Mouse (Mus musculus) 3T3-L1 (cell line): ENCODE data around the gene Mapre3.

Source experiments
- DNase-seq: peaks from one replicate; pipeline ENCODE4 v3.0.0-alpha.2; 2015; ENCODE audit warnings: low read depth, low spot score

Mapre3 gene

DNA sequence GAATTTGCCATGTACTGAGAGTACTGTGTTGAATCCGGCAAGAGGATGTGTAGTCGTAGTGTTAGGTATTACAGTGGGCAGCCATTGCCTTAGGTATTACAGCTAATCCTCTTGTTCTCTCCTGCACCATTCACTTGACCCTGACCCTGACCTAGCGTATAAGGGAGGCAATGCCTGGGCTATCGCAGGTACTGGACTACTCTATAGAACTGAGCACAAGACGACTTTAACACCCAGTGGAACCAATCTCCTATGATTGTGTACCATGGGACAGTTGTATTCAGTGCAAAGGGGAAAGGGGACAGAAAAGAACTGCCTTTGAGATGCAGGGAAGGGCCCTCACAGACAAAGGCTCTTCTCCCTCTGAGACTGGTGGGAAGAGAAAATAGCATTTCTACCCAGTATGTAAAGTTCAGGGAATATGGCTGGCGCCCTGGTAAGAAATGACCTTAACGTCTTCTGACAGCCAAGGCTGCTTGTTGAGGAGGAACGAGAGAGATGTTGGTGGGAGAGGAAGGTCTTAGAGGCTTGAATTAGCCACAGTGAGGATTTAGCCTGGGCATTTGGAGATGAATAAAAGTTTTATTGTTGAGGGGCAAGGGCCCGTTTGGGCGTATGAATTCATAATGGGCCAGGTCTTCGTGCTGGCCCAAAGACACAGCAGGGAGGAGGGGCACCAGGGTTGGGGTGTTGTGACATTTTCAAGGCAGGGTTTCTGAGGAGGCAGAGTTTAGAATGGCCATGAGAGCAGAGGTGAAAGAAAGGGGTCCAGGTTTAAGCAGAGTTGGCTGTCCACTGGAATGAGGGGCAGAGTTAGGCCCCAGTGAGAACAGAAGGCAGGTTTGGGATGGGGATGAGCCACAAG is 9.9 kb downstream of the Mapre3 start:
- DNase-seq: no peak

DNA sequence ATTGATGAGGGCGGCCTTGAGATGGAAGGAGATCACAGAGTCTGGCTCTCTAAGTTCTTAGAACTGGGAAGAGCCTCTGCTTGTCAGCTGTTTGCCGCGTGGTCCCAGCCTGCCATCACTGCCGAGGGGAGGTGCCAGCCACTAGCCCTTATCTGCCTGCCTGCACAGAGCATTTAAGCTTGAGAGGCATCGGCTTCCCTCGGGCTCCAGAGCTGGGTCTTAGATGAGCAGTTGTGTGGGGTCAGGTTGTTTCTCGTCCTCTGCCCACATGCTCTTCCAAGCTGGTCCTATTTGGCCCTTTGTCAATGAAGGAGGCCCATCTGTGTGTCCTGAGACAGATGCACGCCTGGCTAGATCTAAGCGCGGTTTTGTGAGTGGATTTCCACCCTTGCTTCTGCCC is 10.7 kb downstream of the Mapre3 start:
- no peak for DNase-seq

DNA sequence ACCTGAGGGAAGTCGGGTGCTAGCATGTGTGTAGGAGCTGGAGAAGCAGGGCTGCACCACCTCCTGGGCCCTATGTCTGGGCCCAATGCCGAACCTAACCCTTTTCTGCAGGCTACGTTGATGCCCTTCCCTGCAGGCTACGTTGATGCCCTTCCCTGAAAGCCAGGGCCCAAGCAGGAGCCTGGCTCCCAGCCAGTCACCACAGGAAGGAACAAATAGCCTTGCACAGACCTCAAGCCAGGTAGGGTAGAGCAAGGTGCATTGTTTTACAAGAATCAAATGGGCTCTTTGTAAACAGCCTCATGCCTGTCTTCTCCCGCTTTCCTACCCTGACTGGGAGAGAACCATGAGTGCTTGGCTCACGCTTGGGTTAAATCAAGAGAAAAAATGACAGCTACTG is 11.4 kb downstream of the Mapre3 start:
- no peak for DNase-seq

DNA sequence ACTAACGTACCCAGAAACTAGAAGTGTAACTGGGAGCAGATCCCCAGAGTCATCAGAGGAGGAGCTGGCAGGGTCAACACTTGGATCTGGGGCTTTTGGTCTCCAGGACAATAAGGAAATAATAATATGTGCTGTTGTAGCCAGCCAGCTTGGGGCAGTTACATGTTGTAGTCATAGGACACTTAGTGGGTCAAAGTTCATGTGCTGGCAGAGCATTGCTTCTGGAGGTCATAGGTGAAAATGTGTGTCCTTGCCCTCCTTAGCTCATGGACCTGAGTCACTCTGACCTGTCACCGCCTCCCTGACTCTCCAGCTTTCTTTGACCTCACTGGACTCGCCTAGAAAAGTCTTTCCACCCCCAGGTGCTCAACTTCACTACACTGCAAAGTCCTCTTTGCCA is 19.0 kb downstream of the Mapre3 start:
- peak; percentile 32 for DNase-seq

DNA sequence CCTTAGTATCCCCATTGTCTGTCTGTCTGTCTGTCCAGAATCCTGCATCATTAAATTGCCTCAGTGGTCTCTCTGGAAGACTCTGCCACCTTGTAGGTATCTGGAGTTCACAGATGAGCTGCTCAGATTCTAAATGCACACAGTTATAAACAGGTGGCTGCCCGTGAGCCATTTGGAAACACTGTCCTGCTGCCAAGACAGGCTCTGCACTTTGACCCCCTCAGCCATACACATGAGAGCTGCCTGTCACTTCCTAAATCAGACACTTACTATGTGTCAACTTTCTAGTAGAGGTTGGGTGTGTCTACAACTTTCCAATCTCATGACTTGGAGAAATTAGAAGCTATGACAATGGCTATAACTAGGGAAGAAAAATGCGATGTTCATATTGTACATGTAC is 25.3 kb downstream of the Mapre3 start:
- no peak for DNase-seq

DNA sequence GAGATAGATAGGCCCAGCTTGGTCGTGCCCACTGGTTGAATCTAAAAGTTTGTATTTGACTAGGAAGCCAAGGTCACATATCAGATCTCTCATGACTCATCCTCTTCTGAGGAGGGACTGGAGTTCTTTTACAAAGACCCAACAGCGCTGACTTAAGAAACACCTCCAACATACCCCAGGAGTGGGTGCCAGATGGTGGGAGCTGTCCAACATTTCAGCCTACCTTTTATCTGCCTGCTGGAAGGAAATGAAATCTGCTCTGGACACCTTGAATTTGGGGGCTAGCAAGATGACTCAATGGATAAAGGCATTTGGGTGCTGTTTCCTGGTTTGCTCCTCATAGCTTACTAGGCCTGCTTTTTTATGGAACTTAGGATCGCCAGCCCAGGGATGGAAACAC is 27.5 kb downstream of the Mapre3 start:
- DNase-seq: peak; percentile 27

DNA sequence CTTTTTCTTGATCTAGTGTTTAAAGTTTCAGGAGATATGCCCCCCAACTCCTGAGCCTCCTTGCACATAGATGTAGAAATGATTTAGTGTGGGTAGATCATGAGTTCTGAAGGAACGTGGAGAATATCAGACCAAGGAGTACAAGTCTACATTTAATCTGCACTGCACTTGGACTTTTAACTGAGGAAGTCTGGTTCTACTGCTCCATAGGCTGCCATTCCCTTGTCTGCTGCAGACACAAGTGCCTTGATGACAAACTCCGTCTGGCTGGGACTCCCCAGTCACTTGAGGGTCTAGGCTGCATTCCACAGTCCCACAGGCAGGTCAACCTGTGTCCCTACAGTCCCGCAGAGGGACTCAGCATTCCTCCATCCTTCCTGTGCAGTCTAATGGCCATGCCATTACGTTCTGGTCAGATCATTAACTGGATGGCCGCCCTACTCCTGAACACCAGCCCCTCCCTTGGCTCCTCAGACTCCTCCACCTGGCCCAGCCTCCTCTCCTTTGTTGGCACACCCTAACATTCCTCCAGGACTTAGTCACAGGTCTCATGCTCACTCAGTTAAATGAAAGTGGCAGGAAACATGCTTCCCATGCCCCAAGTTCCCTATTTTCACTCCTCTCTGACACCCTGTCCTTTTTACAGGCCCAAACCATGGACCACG is 35.6 kb downstream of the Mapre3 start:
- DNase-seq: peak; percentile 93

DNA sequence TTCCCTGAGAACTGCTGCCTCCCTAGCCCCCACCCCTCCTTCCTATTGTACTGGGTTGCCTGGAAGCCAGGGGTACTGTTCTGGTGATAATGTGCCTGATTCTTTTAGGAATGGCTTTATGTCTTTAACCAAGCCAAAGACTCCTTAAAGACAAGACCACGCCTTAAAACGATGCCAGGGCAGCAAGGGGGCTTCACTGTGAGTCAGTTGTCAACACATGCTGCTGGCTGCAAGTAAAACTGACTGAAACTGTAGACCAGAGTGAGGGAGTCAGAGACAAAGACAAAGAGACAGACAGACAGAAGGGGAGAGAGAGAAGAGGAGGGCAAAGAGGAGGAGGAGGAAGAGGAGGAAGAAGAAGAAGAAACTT is 36.1 kb downstream of the Mapre3 start:
- peak; percentile 72 for DNase-seq

DNA sequence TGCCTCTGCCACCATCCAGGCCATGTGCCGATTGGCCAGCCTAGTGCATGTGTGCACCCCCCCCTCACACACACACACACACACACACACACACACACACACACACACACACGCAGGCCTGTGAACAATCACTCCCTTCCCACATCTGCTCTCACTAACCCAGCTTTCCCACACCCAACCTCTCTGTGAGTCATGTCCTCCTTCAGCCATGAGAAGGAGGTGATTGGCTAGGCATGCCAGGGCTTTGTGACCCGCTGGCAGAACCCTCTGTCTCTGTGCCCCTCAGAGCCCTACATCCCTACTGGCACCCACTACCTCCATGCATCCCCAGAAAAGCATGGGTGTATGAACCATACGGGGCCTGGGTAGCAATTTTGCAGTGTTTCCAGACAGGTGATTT is 39.1 kb downstream of the Mapre3 start:
- peak; percentile 72 for DNase-seq

DNA sequence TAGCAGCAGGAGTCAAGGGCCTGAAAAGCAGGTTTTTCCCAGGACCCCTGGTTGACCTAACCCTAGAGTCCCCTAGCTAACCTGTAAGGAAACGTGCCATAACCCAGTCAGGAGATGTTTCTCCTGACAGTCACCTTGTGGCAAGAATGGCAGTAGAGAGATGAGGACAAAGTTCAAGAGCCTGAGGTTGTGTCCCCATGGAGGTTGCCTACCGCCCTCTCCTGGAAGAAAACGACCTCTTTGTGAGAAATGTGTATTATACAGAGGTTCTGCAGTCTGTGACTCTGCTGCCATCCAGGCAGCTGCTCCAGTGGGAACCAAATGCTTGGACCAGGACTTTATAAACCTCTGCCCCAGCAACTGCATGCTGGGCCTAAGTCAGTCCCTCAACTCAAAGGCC is 41.2 kb downstream of the Mapre3 start:
- peak; percentile 16 for DNase-seq

DNA sequence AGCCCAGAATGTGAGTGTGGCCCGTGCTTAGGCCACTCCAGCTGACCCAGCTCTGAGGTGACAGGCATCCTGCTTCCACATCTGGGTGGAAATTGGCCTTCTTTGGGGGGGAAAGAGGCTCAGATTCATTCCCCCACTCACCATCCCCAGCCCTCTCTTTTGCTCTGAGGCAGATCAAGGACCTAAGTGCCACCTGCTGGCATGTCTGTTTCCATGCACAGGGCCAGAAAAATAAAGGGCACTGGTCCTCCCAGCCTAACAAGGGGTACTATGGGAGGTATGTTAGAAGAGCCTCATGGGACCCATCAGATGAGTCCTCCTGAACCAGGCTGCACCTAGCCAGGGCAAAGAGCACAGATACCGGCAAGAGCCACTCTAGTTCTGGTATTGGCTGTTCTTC is 41.7 kb downstream of the Mapre3 start:
- DNase-seq: no peak

DNA sequence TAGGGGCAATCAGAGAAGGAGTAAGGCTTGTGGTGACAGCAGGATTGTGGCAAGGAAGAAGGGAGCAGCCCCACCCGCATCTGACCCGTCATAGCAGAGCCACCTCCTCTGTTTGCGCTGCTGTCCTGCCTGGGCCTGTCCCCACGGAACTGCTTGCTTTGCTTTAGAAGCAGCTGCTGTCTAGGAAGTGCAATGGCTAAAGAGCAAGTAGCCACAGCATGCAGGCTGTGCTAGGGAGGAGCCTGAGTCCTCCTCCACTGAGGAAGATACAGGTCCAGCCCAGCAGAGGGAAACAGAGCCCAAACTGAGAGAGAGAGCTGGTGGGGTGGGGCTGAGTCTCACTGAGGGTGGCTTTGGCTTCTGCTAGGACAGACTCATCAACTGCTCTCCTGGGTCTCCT is 49.4 kb downstream of the Mapre3 start:
- peak; percentile 12 for DNase-seq

DNA sequence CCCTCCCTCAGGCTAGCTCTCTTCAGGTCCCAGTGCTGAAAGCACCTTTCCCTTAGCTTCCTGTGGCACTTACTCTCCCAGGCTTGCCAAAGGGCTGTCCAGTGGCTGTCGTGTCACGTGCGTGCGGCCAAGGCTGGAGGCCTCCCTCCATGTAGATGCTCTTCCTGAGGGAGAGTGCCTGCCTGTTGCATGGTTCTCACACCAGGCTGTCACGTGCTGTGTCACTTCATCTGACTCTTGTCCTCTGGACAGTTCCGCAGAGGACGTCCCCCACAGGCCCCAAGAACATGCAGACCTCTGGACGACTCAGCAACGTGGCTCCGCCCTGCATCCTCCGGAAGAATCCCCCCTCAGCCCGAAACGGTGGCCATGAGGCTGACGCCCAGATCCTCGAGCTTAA is 49.9 kb downstream of the Mapre3 start:
- DNase-seq: no peak

DNA sequence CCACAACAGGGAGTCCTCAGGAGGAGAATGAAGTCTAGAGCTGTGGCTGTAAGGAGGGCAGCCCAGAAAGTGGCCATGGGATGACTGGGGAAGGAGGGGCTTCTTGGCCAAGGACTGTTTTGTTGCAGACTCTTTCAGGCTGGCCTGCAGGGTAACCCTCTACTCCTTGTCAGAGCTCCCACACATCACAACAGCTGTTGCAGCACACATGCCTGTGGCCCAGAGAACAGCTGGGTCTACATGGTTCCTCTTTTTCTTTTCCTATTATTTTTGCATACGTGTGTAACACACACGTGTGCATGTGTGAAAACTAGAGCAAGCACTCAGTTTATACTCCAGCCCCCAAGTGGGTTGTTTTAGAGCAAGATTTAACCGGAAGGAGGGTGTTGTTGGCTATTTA is 52.4 kb downstream of the Mapre3 start:
- DNase-seq: no peak

DNA sequence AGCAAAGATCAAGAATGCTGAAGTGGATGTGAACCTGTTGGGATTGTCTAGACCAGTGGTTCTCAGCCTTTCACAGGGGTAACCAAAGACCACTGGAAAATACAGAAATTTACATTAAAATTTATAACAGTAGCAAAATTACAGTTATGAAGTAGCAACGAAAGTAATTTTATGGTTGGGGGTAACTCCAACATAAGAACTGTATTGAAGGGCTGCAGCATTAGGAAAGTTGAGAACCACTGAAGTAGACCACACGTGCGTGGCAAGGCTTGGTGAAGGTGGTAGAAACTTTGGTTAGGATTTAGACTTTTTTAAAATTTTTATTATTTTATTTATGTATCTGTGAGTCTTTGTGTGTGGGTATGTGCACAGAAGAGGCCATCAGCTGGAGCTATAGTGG is 53.3 kb downstream of the Mapre3 start, which contains the start of gene Tmem214:
Gene Tmem214 (plus strand): TSS at position 301 of the 400 bp plus-strand sequence.
- no peak for DNase-seq

DNA sequence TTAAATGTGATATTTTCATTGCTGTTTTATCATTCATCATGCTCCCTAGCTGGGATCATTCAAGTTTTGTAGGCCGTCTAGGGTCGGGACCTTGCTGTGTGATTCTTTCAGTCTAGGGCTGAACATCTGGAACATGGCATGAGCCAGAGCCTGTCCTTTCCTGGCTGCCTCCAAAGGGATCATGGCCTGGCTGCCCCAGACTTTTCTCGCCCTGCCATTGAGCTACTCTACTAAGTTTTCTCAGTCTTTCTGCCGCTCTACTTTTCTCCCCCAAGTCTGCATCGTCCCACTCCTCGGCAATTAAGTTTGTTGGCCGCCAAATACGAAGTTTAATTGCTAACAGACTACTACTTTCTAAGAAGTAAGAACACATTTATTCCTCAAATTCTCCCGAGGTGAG is 54.5 kb downstream of the Mapre3 start:
- peak; percentile 55 for DNase-seq

DNA sequence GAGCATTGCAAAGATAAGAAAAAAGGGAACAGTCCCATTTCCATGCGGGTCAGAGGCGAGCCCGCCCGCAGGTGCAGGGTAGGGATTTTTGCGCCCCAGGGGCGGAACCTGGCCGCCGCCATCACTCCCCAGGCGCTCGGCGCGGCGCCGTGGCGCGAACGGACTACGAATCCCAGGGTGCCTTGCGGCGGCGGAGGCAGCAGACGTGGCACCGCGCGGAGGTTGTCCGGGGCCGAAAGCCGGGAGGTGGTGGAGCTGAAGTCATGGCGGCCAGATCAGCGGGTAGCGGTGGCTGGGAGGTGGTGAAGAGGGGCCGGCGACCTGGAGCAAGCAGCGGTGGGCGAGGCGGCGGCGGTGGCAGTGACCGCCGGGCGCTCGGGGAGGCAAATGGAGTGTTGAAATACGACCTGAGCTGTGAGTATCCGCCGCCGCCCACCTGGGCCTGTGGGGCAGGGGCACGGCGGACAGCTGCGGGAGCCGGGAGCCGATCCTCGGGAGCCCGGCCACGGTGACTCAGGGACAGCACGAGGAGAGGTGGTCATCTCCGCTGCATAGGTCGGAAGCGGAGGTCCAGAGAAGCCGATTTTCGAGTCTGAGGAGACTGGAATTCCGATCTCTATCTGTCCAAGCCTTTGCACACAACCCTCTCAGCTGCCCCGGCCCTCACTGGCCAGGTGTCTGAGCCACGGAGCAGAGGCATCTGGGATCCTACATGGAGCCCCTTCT is 55.1 kb downstream of the Mapre3 start:
- peak; percentile 78 for DNase-seq

DNA sequence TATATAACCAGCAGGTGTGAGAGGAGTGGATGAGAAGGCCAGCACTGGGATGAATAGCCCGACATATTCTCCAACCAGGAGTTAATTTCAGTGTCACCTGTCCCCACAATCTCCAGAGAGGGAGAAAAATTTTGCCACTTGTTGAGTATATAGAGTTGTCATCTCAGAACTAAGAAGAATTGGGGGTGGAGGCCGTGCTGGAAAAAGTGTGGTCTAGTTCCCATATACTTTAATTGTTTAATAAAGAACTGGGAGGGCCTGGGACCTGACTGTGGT is 55.6 kb downstream of the Mapre3 start:
- DNase-seq: no peak

DNA sequence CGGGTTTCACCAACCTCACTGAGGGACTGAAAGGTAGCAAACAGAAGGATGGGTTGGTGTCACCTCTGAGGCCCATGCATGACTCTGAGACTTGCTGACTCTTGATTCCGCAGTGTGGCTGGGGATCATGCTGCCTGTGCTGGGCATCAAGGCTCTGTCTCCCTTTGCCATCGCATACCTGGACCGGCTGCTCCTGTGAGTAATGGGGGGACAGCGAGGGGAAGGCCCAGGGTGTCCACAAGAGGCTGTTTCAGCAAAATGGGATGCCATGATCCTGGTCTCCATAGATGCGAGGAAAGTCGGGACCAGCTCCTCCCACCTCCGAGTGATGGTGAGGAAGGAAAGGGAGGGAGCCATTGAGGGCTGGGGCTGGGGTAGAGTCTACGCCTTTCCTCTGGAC is 58.1 kb downstream of the Mapre3 start:
- no peak for DNase-seq

DNA sequence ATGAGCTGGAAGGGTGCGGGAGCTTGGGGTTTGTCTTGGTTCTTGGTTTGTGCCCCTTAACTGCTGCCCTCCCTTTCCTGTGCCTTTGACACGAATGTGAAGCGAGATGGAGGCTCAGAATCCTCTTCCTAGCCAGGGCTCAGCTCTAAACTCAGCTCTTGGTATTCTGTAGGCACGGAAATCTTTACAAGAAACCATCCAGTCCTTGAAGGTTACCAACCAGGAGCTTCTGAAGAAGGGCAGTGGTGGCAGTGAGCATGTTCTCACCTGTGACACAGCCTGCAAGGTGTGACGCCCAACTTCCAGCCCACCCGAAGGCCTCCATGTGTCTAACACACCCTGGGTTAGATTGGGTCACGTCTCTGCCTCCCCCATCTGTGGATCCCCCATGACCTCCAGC is 59.9 kb downstream of the Mapre3 start:
- DNase-seq: no peak

DNA sequence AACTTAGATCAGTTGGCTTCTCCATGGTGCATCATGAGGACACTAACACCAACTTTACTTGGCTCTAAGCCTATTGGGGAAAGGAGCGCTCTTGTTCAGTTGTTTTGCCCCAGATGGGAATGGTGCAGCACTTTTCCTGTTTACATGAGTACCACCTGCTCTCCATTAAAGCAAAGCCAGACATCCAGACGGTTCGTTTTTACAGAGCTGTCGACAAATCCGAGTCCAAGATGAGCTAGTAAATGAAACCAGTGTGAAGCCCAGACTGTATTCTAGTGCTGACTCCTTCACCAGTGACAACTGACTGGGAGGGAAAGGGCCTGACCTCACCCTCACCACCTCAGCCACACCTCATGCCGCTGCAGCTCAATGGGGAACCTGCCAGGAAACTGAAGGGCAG is 64.2 kb downstream of the Mapre3 start:
- DNase-seq: peak; percentile 59

DNA sequence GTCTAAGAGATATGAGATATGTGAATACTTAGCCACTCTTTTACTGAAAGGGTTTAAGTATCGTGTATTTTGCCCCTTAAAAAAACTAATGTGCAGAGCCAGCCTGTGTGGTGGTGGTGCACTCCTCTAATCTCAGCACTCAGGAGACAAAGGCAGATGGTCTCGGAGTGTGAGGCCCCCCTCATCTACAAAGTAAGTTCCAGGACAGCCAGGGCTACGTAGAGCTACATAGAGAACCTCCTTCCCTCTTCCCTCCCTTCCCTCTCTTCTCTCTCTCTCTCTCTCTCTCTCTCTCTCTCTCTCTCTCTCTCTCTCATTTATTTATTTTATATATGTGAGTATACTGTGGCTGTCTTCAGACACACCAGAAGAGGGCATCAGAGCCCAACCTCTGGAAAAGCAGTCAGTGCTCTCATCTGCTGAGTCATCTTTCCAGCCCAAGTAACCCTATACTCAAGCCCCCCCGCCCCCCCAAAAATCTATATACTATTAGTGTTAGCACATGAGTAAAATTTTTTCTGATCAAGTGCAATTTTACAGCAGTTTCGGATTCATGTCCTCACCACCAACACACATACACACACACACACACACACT is 65.0 kb downstream of the Mapre3 start:
- peak; percentile 64 for DNase-seq
